Mouse (Mus musculus) WW6 (cell line): ENCODE results near the gene Gm20517.

Source experiments
- DNase-seq: peaks from one replicate; pipeline ENCODE4 v3.0.0-alpha.2; 2013; ENCODE audit warnings: low read depth, low spot score

Gene Gm20517

GRCm38 (mm10) chr17:47708972-47709371, 97.6 kb downstream of the Gm20517 start:
- no peak for DNase-seq

- no peak for DNase-seq
Measured at GRCm38 (mm10) chr17:47710036-47710435, 98.6 kb downstream of the Gm20517 start.

DNA sequence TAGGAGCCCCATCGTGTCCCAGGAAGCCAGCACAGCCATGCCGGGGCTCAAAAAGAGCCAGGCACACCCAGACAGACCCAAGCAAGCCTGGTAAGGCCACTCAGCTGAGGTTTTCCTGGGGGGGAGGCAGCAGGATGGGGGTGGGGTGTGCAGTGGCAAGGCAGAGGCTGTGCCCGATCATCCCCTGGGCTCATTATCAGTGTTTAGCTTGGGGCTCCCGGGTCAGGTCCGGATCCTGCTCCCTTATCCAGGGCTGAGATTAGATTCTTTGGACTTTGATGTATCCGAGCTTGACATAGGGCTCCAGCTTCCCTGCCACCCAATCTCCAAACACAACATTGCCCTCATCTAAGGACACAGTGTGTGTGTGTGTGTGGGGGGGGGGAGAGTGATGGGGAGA, 100.5 kb downstream of the Gm20517 start:
- DNase-seq = no peak

- no peak for DNase-seq
Measured at GRCm38 (mm10) chr17:47712889-47713571, 101.6 kb downstream of the Gm20517 start.

GRCm38 (mm10) chr17:47715037-47715436, 103.6 kb downstream of the Gm20517 start:
- no peak for DNase-seq

DNA sequence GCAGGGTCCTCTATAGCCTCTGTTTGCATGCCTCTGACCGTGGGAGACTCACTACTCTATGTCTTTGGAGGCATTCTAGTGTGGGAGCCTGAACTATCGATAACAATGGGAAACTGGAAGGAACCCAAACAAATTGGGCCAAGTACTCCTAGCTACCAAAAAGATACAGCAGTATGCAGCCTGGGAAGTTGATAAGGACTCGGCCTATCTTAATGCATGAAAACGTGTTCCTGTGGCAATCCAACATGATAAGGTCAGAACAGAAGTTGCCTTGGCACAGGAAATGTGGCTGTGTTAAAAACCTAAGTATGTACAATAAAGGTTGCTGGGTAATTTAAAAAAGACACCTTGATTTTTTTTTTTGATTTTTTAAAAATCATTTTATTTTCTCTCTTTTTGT, 109.8 kb downstream of the Gm20517 start:
- DNase-seq = no peak

- DNase-seq = no peak
Measured at GRCm38 (mm10) chr17:47726566-47726965, 115.2 kb downstream of the Gm20517 start, which contains the start of gene Pgc. Gene Pgc (plus strand): TSS chr17:47726842.

DNA sequence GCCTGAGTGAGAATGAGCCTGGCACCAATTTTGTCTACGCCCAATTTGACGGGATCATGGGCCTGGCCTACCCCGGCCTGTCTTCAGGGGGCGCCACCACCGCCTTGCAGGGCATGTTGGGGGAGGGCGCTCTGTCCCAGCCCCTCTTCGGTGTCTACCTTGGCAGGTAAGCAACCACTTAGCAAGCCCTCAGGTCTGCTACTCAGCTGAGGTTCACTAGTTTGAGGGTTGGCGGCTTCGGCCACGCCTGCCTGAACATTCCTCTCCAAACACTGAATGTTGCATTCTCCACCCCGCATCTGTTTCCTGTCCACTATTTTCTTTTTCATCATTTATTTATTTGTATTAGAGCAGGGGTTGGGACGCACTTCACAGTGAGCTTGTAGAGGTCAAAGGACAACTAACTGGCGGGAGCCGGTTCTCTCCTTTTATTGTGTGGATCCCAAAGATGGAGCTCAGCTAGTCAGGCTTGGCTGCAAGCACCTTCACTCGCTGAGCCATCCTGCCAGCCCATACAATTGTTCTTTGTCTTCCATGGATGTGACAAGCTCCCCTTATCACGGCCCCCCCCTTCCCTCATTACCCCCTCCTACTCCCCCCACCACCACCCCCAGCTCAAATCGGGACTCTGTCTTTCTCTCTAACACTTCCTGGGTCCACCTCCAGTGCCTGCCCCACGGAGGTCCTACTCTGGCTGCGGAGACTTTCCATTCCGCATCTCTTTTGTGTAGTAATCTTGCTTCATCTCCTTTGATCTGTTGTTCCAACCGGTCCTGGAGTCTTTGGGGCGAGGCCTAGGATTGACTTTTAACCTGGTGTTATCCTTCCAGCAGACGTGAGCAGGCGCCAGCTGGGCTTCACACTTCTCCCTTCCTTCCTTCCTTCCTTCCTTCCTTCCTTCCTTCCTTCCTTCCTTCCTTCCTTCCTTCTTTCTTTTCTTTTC, 119.5 kb downstream of the Gm20517 start:
- no peak for DNase-seq
